Mouse (Mus musculus) embryonic facial prominence, embryonic 12.5 days (tissue): ENCODE results near the gene Dgcr2. TPM values are rescaled to one million over a fixed set of nuclear protein-coding genes. Genes with fewer than 3 reads are reported as not detected.

Source experiments
- ATAC-seq: fragments of 200-750 bp; cut with Nextera tagmentation; 2 replicates; pipeline ENCODE4 v1.8.0; 2017; ENCODE audit not compliant: insufficient number of reproducible peaks, insufficient read depth, low FRiP score, low TSS enrichment
- H3K27ac ChIP-seq: fragments of 300-500 bp; sonication (generic); 2 replicates; pipeline ENCODE4 v1.5.1; 2016; ENCODE audit warnings: mild to moderate bottlenecking
- H3K27me3 ChIP-seq: fragments of 300-500 bp; sonication (generic); 2 replicates; pipeline ENCODE4 v1.6.1; 2016; ENCODE audit warnings: mild to moderate bottlenecking, moderate library complexity
- H3K36me3 ChIP-seq: fragments of 300-500 bp; sonication (generic); 2 replicates; pipeline ENCODE4 v1.6.1; 2016; ENCODE audit warnings: mild to moderate bottlenecking
- H3K4me1 ChIP-seq: fragments of 300-500 bp; sonication (generic); 2 replicates; pipeline ENCODE4 v1.6.1; 2016
- H3K4me2 ChIP-seq: fragments of 300-500 bp; sonication (generic); replicated peaks from 2 replicates; pipeline ENCODE4 v1.6.1; 2016; ENCODE audit warnings: mild to moderate bottlenecking, moderate library complexity
- H3K4me3 ChIP-seq: fragments of 300-500 bp; sonication (generic); 2 replicates; pipeline ENCODE4 v1.5.1; 2016; ENCODE audit warnings: mild to moderate bottlenecking
- H3K9ac ChIP-seq: fragments of 300-500 bp; sonication (generic); 2 replicates; pipeline ENCODE4 v1.6.1; 2016; ENCODE audit warnings: mild to moderate bottlenecking, moderate library complexity
- H3K9me3 ChIP-seq: fragments of 300-500 bp; sonication (generic); 2 replicates; pipeline ENCODE4 v1.6.1; 2016; ENCODE audit warnings: mild to moderate bottlenecking, moderate library complexity
- WGBS: fragments of 180-500 bp; shearing (Covaris S2); methylation state at CpG from one replicate; pipeline ENCODE4 v1.1.7; 2016; 5-methylcytosine and 5-hydroxymethylcytosine counted together
- polyA plus RNA-seq: library from polyadenylated mRNA; unstranded; fragments of >200 nt; fragmentation: Nextera tagmentation; extraction: Ambion mirVana; gene quantifications from 2 replicates; pipeline ENCODE4 v1.2.1, GENCODE M21; 2016

Gene Dgcr2
- polyA plus RNA-seq, 1 experiment from 2014 or later: 105 TPM

- Histone ChIP-seq H3K9me3 (no peaks in the 10 kb centered on the region), H3K9ac (no peak overlapping the region), H3K27ac (peak overlapping the region; percentile 36; the same call in 1 of the 2 replicates), H3K27me3 (0 out of 2 replicates have a peak, but pooled peaks cover 4% of the 10 kb centered on the region), H3K4me1 (peaks cover 9% of the 10 kb centered on the region; the same call in 1 of the 2 replicates), H3K4me3 (no peak overlapping the region), H3K4me2 (0 out of 2 replicates have a peak overlapping the region, but pooled peaks have one; percentile 5), H3K36me3 (peaks cover 13% of the 10 kb centered on the region; the same call in 1 of the 2 replicates)
- WGBS: 13% methylated on average over 2 of the region's 2 CpGs
- no peak for ATAC-seq
Measured at GRCm38 (mm10) chr16:17929211-17929610, 30.8 kb upstream of the Dgcr2 start.

GRCm38 (mm10) chr16:17928627-17929104 is 30.3 kb upstream of the Dgcr2 start:
- H3K4me1 ChIP-seq: peaks cover 9% of the 10 kb centered on the region; the same call in 1 of the 2 replicates
- no peak for ATAC-seq
- H3K9me3 ChIP-seq: no peaks in the 10 kb centered on the region
- H3K27me3 ChIP-seq: no peaks in the 10 kb centered on the region
- peak overlapping the region; percentile 67 for H3K4me3 ChIP-seq
- H3K9ac ChIP-seq: peak overlapping the region; percentile 81
- under 1% methylated on average over 9 of the region's 9 CpGs for WGBS
- peak overlapping the region; percentile 36 for H3K27ac ChIP-seq
- peak overlapping the region; percentile 92 for H3K4me2 ChIP-seq
- peaks cover 13% of the 10 kb centered on the region; the same call in 1 of the 2 replicates for H3K36me3 ChIP-seq

- Histone ChIP-seq H3K27me3 (no peaks in the 10 kb centered on the region), H3K9me3 (no peaks in the 10 kb centered on the region), H3K4me1 (peaks cover 9% of the 10 kb centered on the region; the same call in 1 of the 2 replicates), H3K36me3 (peaks cover 13% of the 10 kb centered on the region; the same call in 1 of the 2 replicates), H3K4me3 (peak within 1 kb of the TSS; percentile 67), H3K9ac (peak within 1 kb of the TSS; percentile 81), H3K4me2 (peak within 1 kb of the TSS; percentile 92), H3K27ac (peak within 1 kb of the TSS; percentile 36)
- WGBS: under 1% methylated on average over 41 of the region's 47 CpGs
- peak; percentile 62 for ATAC-seq
Measured at GRCm38 (mm10) chr16:17928087-17928580, 29.8 kb upstream of the Dgcr2 start, which contains the start of gene Slc25a1. Gene Slc25a1, minus strand, starts transcription at chr16:17928219.

- Histone ChIP-seq H3K4me3 (peak overlapping the region; percentile 67), H3K9ac (peak overlapping the region; percentile 81), H3K4me1 (peaks cover 12% of the 10 kb centered on the region), H3K27ac (peak overlapping the region; percentile 36), H3K36me3 (peaks cover 13% of the 10 kb centered on the region; the same call in 1 of the 2 replicates), H3K4me2 (peak overlapping the region; percentile 92), H3K9me3 (no peaks in the 10 kb centered on the region), H3K27me3 (no peaks in the 10 kb centered on the region)
- ATAC-seq: peak; percentile 48; the same call in 1 of the 2 replicates
- WGBS: under 1% methylated on average over 72 of the region's 72 CpGs
Measured at GRCm38 (mm10) chr16:17927351-17928082, 29.2 kb upstream of the Dgcr2 start.

- peak overlapping the region; percentile 65 for H3K27ac ChIP-seq
- no peaks in the 10 kb centered on the region for H3K9me3 ChIP-seq
- peaks cover 20% of the 10 kb centered on the region for H3K4me1 ChIP-seq
- H3K4me2 ChIP-seq: peak overlapping the region; percentile 95
- peak overlapping the region; percentile 58 for H3K4me3 ChIP-seq
- peaks cover 13% of the 10 kb centered on the region; the same call in 1 of the 2 replicates for H3K36me3 ChIP-seq
- 2% methylated on average over 14 of the region's 14 CpGs for WGBS
- H3K27me3 ChIP-seq: peaks cover 24% of the 10 kb centered on the region
- H3K9ac ChIP-seq: peak overlapping the region; percentile 91
- ATAC-seq: no peak; the same call in 1 of the 2 replicates
Measured at GRCm38 (mm10) chr16:17922163-17922538, 23.8 kb upstream of the Dgcr2 start.

- Histone ChIP-seq H3K9me3 (no peaks in the 10 kb centered on the region), H3K36me3 (peaks cover 13% of the 10 kb centered on the region; the same call in 1 of the 2 replicates), H3K4me1 (peaks cover 14% of the 10 kb centered on the region), H3K4me2 (peak overlapping the region; percentile 95), H3K4me3 (peak overlapping the region; percentile 58), H3K9ac (peak overlapping the region; percentile 91), H3K27me3 (peaks cover 30% of the 10 kb centered on the region), H3K27ac (peak overlapping the region; percentile 80)
- 2% methylated on average over 47 of the region's 47 CpGs for WGBS
- peak; percentile 92 for ATAC-seq
Measured at GRCm38 (mm10) chr16:17921325-17922162, 23.2 kb upstream of the Dgcr2 start.

GRCm38 (mm10) chr16:17920586-17920985 is 22.2 kb upstream of the Dgcr2 start:
- ATAC-seq: no peak
- no peak overlapping the region for H3K27ac ChIP-seq
- 10% methylated on average over 20 of the region's 20 CpGs for WGBS

GRCm38 (mm10) chr16:17914307-17915249 is 16.2 kb upstream of the Dgcr2 start, which contains the start of gene Gsc2:
Gene Gsc2, minus strand, starts transcription at chr16:17915059.
- Histone ChIP-seq H3K27ac (no peak within 1 kb of the TSS), H3K9ac (peak within 1 kb of the TSS; percentile 38), H3K4me3 (peak within 1 kb of the TSS; percentile 37), H3K36me3 (no peaks in the 10 kb centered on the region), H3K9me3 (no peaks in the 10 kb centered on the region), H3K4me2 (peak within 1 kb of the TSS; percentile 67), H3K4me1 (peaks cover 18% of the 10 kb centered on the region), H3K27me3 (peaks cover 65% of the 10 kb centered on the region)
- WGBS: under 1% methylated on average over 99 of the region's 106 CpGs
- ATAC-seq: 0 out of 2 replicates have a peak, but pooled peaks have one; percentile 31

More at GRCm38 (mm10) chr16:17920586-17920985, 22.2 kb upstream of the Dgcr2 start:
- H3K9me3 ChIP-seq: no peaks in the 10 kb centered on the region
- peak overlapping the region; percentile 95 for H3K4me2 ChIP-seq
- peaks cover 40% of the 10 kb centered on the region for H3K27me3 ChIP-seq
- H3K4me3 ChIP-seq: no peak overlapping the region
- peaks cover 7% of the 10 kb centered on the region; the same call in 1 of the 2 replicates for H3K36me3 ChIP-seq
- peaks cover 13% of the 10 kb centered on the region for H3K4me1 ChIP-seq
- H3K9ac ChIP-seq: peak overlapping the region; percentile 91; the same call in 1 of the 2 replicates

GRCm38 (mm10) chr16:17911052-17911595 is 12.8 kb upstream of the Dgcr2 start, which contains the start of gene Ess2:
Gene Ess2, minus strand, starts transcription at chr16:17911348.
- Histone ChIP-seq H3K36me3 (peaks cover 33% of the 10 kb centered on the region), H3K4me2 (peak within 1 kb of the TSS; percentile 92), H3K4me1 (peaks cover 18% of the 10 kb centered on the region), H3K27me3 (peaks cover 46% of the 10 kb centered on the region), H3K9me3 (no peaks in the 10 kb centered on the region), H3K9ac (peak within 1 kb of the TSS; percentile 74), H3K27ac (0 out of 2 replicates have a peak within 1 kb of the TSS, but pooled peaks have one; percentile 63), H3K4me3 (peak within 1 kb of the TSS; percentile 80)
- peak; percentile 84 for ATAC-seq
- under 1% methylated on average over 35 of the region's 35 CpGs for WGBS

GRCm38 (mm10) chr16:17896091-17896490 is 2.3 kb downstream of the Dgcr2 start:
- Histone ChIP-seq H3K9me3 (no peaks in the 10 kb centered on the region), H3K27me3 (no peaks in the 10 kb centered on the region), H3K36me3 (peaks cover 29% of the 10 kb centered on the region), H3K27ac (no peak overlapping the region), H3K4me3 (no peak overlapping the region), H3K4me1 (0 out of 2 replicates have a peak, but pooled peaks cover 8% of the 10 kb centered on the region), H3K4me2 (no peak overlapping the region), H3K9ac (no peak overlapping the region)
- ATAC-seq: no peak
